Mouse (Mus musculus) liver, embryonic 15.5 days (tissue): ENCODE measurements around the gene Gm8677. TPM values are rescaled to one million over a fixed set of nuclear protein-coding genes. Genes with fewer than 3 reads are reported as not detected.
"Not testable (repeated sequence)": the region's sequence is repeated elsewhere in the genome, so short reads cannot be mapped to it uniquely, and the experiment has no call there.

ENCODE experiments used
- ATAC-seq: fragments of 200-750 bp; cut with Nextera tagmentation; 2 replicates; pipeline ENCODE4 v1.8.0; 2017; ENCODE audit warnings: moderate number of reproducible peaks, mild to moderate bottlenecking, moderate library complexity; ENCODE audit not compliant: insufficient read depth
- H3K27ac ChIP-seq: fragments of 300-500 bp; sonication (generic); replicated peaks from 2 replicates; pipeline ENCODE4 v1.5.1; 2015; ENCODE audit warnings: mild to moderate bottlenecking, inconsistent platforms
- H3K27me3 ChIP-seq: fragments of 300-500 bp; sonication (generic); 2 replicates; pipeline ENCODE4 v1.6.1; 2015; ENCODE audit warnings: mild to moderate bottlenecking, inconsistent platforms
- H3K36me3 ChIP-seq: fragments of 300-500 bp; sonication (generic); replicated peaks from 2 replicates; pipeline ENCODE4 v1.6.1; 2015; ENCODE audit warnings: moderate library complexity, mild to moderate bottlenecking, inconsistent platforms
- H3K4me1 ChIP-seq: fragments of 300-500 bp; sonication (generic); replicated peaks from 2 replicates; pipeline ENCODE4 v1.6.1; 2015; ENCODE audit warnings: inconsistent platforms
- H3K4me2 ChIP-seq: fragments of 300-500 bp; sonication (generic); 2 replicates; pipeline ENCODE4 v1.6.1; 2015; ENCODE audit warnings: moderate library complexity, mild to moderate bottlenecking, inconsistent platforms
- H3K4me3 ChIP-seq: fragments of 300-500 bp; sonication (generic); replicated peaks from 2 replicates; pipeline ENCODE4 v1.5.1; 2015; ENCODE audit warnings: mild to moderate bottlenecking, inconsistent platforms
- H3K9ac ChIP-seq: fragments of 300-500 bp; sonication (generic); 2 replicates; pipeline ENCODE4 v1.6.1; 2015; ENCODE audit warnings: moderate library complexity, mild to moderate bottlenecking, inconsistent platforms
- H3K9me3 ChIP-seq: fragments of 300-500 bp; sonication (generic); replicated peaks from 2 replicates; pipeline ENCODE4 v1.6.1; 2016; ENCODE audit warnings: inconsistent platforms
- WGBS: fragments of 180-500 bp; shearing (Covaris S2); methylation state at CpG from one replicate; pipeline ENCODE4 v1.1.7; 2015; ENCODE audit warnings: mixed read lengths; ENCODE audit not compliant: insufficient replicate concordance; 5-methylcytosine and 5-hydroxymethylcytosine counted together
- polyA plus RNA-seq: library from polyadenylated mRNA; unstranded; fragments of >200 nt; fragmentation: Nextera tagmentation; extraction: Ambion mirVana; gene quantifications from 2 replicates; pipeline ENCODE4 v1.2.1, GENCODE M21; 2015

The Gm8677 gene
- not detected in 2 replicates for polyA plus RNA-seq

DNA sequence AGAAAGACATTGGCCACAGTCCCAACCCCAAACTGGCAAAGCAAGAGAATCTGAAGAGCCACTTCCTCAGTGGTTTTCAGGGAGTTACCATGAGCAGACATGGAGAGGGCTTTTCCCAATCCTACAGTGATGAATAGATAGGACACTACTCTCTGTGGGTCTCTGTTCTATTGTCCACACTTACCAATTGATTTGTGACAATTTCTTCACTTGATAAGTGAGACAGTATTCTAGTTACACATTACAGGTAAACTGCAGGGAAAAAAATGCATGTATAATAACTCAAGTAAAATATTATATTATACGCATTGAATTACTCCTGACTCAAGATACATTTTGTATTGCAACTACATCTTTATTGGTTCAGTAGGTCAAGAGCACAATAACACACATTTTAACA lies at the start of gene Gm8677:
Gene Gm8677 (minus strand): TSS at position 101 of the 400 bp plus-strand sequence.
- H3K36me3 ChIP-seq, H3K4me2 ChIP-seq, H3K27ac ChIP-seq, H3K9me3 ChIP-seq, H3K27me3 ChIP-seq, H3K4me3 ChIP-seq, ATAC-seq, H3K9ac ChIP-seq, H3K4me1 ChIP-seq: not testable (repeated sequence)
- WGBS, result no CpG with 5 or more reads among the region's 1 CpGs

DNA sequence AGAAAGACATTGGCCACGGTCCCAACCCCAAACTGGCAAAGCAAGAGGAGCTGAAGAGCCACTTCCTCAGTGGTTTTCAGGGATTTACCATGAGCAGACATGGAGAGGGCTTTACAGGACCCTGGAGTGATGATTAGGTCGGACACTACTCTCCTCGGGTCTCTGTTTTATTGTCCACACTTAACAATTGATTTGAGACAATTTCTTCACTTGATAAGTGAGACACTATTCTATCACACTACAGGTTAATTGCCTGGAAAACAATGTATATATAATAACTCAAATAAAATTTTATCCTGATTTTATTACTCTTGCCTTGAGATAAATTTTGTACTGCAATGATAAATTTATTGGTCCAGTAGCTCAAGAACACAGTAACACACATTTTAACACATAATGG lies 30.6 kb upstream of the Gm8677 start, which contains the start of gene Gm4201:
Gene Gm4201 (minus strand): TSS at position 101 of the 400 bp plus-strand sequence.
- H3K27me3 ChIP-seq, H3K4me2 ChIP-seq, H3K9me3 ChIP-seq, H3K36me3 ChIP-seq, H3K27ac ChIP-seq, H3K9ac ChIP-seq, H3K4me3 ChIP-seq, ATAC-seq, H3K4me1 ChIP-seq: not testable (repeated sequence)
- WGBS, result no CpG with 5 or more reads among the region's 3 CpGs

DNA sequence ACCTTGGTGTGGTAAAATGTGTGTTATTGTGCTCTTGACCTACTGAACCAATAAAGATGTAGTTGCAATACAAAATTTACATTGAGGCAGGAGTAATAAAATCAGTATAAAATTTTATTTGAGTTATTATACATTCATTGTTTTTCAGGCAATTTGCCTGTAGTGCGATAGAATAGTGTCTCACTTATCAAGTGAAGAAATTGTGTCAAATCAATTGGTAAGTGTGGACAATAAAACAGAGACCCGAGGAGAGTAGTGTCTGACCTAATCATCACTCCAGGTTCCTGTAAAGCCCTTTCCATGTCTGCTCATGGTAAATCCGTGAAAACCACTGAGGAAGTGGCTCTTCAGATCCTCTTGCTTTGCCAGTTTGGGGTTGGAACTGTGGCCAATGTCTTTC lies 12.0 kb downstream of the Gm8677 start, which contains the start of gene Vmn1r152:
Gene Vmn1r152 (plus strand): TSS at position 301 of the 400 bp plus-strand sequence.
- H3K9me3 ChIP-seq, H3K27me3 ChIP-seq, H3K4me2 ChIP-seq, H3K9ac ChIP-seq, H3K36me3 ChIP-seq, H3K4me3 ChIP-seq, ATAC-seq, H3K4me1 ChIP-seq, H3K27ac ChIP-seq: not testable (repeated sequence)
- WGBS, result no CpG with 5 or more reads among the region's 3 CpGs

DNA sequence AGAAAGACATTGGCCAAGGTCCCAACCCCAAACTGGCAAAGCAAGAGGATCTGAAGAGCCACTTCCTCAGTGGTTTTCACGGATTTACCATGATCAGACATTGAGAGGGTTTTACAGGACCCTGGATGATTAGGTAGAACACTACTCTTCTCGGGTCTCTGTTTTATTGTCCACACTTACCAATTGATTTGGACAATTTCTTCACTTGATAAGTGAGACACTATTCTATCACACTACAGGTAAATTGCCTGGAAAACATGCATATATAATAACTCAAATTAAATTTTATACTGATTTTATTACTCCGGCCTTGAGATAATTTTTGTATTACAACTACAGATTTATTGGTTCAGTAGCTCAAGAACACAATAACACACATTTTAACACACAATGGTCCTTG lies 35.1 kb downstream of the Gm8677 start, which contains the start of gene Vmn1r151:
Gene Vmn1r151 (minus strand): TSS at position 101 of the 400 bp plus-strand sequence.
- not testable (repeated sequence) for H3K4me1 ChIP-seq, H3K36me3 ChIP-seq, H3K9ac ChIP-seq, H3K4me3 ChIP-seq, H3K4me2 ChIP-seq, H3K27ac ChIP-seq, H3K9me3 ChIP-seq, ATAC-seq, H3K27me3 ChIP-seq
- 35% methylated on average over 2 of the region's 3 CpGs for WGBS

Other genes with a start within 250 kb of the Gm8677 start
- not detected in 2 replicates for gene Gm4187, start 205.2 kb downstream of the Gm8677 start, polyA plus RNA-seq
- not detected in 2 replicates for gene Gm8660, start 163.8 kb downstream of the Gm8677 start, polyA plus RNA-seq
- gene Vmn1r148, start 121.3 kb downstream of the Gm8677 start, polyA plus RNA-seq, result not detected in 2 replicates
- gene Vmn1r149, start 96.7 kb downstream of the Gm8677 start, polyA plus RNA-seq, result not detected in 2 replicates
- not detected in 2 replicates for gene Gm10665, start 70.8 kb downstream of the Gm8677 start, polyA plus RNA-seq
- not detected in 2 replicates for gene Vmn1r151, start 35.2 kb downstream of the Gm8677 start, polyA plus RNA-seq
- not detected in 2 replicates for gene Vmn1r152, start 11.9 kb downstream of the Gm8677 start, polyA plus RNA-seq
- gene Gm4201, start 30.5 kb upstream of the Gm8677 start, polyA plus RNA-seq, result not detected in 2 replicates
- gene Gm4565, start 53.2 kb upstream of the Gm8677 start, polyA plus RNA-seq, result not detected in 2 replicates
- gene Vmn1r155, start 123.1 kb upstream of the Gm8677 start, polyA plus RNA-seq, result not detected in 2 replicates
- not detected in 2 replicates for gene Gm8693, start 157.4 kb upstream of the Gm8677 start, polyA plus RNA-seq
- not detected in 2 replicates for gene Gm4567, start 184.8 kb upstream of the Gm8677 start, polyA plus RNA-seq
- gene Vmn1r157, start 226.8 kb upstream of the Gm8677 start, polyA plus RNA-seq, result not detected in 2 replicates